Mouse (Mus musculus) kidney, postnatal 0 days (tissue): ENCODE results near the gene Tspan5. TPM values are rescaled to one million over a fixed set of nuclear protein-coding genes. Genes with fewer than 3 reads are reported as not detected.
A peak's percentile ranks its signal among the peaks of the same experiment; 100 is the strongest.

ENCODE experiments used
- ATAC-seq: fragments of 200-750 bp; cut with Nextera tagmentation; replicated peaks from 2 replicates; pipeline ENCODE4 v1.8.0; 2017; ENCODE audit warnings: low read depth, moderate number of reproducible peaks, moderate TSS enrichment, moderate library complexity; ENCODE audit not compliant: low FRiP score
- DNase-seq: peaks from one replicate; pipeline ENCODE4 v3.0.0-alpha.2; 2016; ENCODE audit warnings: low spot score
- H3K27ac ChIP-seq: fragments of 300-500 bp; sonication (generic); 2 replicates; pipeline ENCODE4 v1.5.1; 2014; ENCODE audit warnings: mild to moderate bottlenecking
- H3K27me3 ChIP-seq: fragments of 300-500 bp; sonication (generic); 2 replicates; pipeline ENCODE4 v1.6.1; 2014; ENCODE audit warnings: low read length, mixed read lengths; ENCODE audit not compliant: insufficient read depth
- H3K36me3 ChIP-seq: fragments of 300-500 bp; sonication (generic); 2 replicates; pipeline ENCODE4 v1.6.1; 2014; ENCODE audit warnings: low read length, mixed read lengths; ENCODE audit not compliant: insufficient read depth
- H3K4me1 ChIP-seq: fragments of 300-500 bp; sonication (generic); replicated peaks from 2 replicates; pipeline ENCODE4 v1.6.1; 2014; ENCODE audit warnings: antibody characterized with exemption, low read length, mixed read lengths; ENCODE audit not compliant: insufficient read depth
- H3K4me2 ChIP-seq: fragments of 300-500 bp; sonication (generic); 2 replicates; pipeline ENCODE4 v1.6.1; 2014; ENCODE audit warnings: mild to moderate bottlenecking, low read length, moderate library complexity, mixed read lengths
- H3K4me3 ChIP-seq: fragments of 300-500 bp; sonication (generic); replicated peaks from 2 replicates; pipeline ENCODE4 v1.5.1; 2014; ENCODE audit warnings: low read depth, low read length
- H3K9ac ChIP-seq: fragments of 300-500 bp; sonication (generic); 2 replicates; pipeline ENCODE4 v1.6.1; 2014; ENCODE audit warnings: low read depth, low read length
- H3K9me3 ChIP-seq: fragments of 300-500 bp; sonication (generic); replicated peaks from 2 replicates; pipeline ENCODE4 v1.6.1; 2016; ENCODE audit warnings: low read length, inconsistent platforms, mixed read lengths
- CTCF ChIP-seq: IDR thresholded peaks from 2 replicates; pipeline ENCODE4 v1.5.1; 2016; ENCODE audit warnings: antibody characterized with exemption, low read depth, mild to moderate bottlenecking, moderate library complexity
- WGBS: fragments of 180-500 bp; shearing (Covaris S2); extraction: QIAGEN DNeasy Blood & Tissue Kit; methylation state at CpG from one replicate; pipeline ENCODE4 v1.1.7; 2014; 5-methylcytosine and 5-hydroxymethylcytosine counted together
- polyA plus RNA-seq: library from polyadenylated mRNA; unstranded; fragments of >200 nt; fragmentation: Nextera tagmentation; extraction: Ambion mirVana; gene quantifications from 2 replicates; pipeline ENCODE4 v1.2.1, GENCODE M21; 2015

The Tspan5 gene
- polyA plus RNA-seq, 1 experiment from 2014 or later = 19.0 TPM

GRCm38 (mm10) chr3:138826243-138826800 lies 84.3 kb downstream of the Tspan5 start:
- no peak overlapping the region for H3K27ac ChIP-seq
- TF ChIP-seq CTCF = no peak
- no peaks in the 10 kb centered on the region for H3K4me1 ChIP-seq
- no peak overlapping the region for H3K4me3 ChIP-seq
- H3K4me2 ChIP-seq = no peak overlapping the region
- DNase-seq (peak; percentile 75), ATAC-seq (peak; percentile 81; the same call in 1 of the 2 replicates)
- no peak overlapping the region for H3K9ac ChIP-seq
- H3K9me3 ChIP-seq = no peaks in the 10 kb centered on the region
- WGBS = 55% methylated on average over 8 of the region's 8 CpGs
- no peaks in the 10 kb centered on the region for H3K27me3 ChIP-seq
- no peaks in the 10 kb centered on the region for H3K36me3 ChIP-seq

- H3K27ac ChIP-seq = 0 out of 2 replicates have a peak overlapping the region, but pooled peaks have one; percentile 15
- H3K4me2 ChIP-seq = no peak overlapping the region
- no peak overlapping the region for H3K4me3 ChIP-seq
- H3K4me1 ChIP-seq = no peaks in the 10 kb centered on the region; the same call in 1 of the 2 replicates
- WGBS = 32% methylated on average over 9 of the region's 9 CpGs
- H3K36me3 ChIP-seq = no peaks in the 10 kb centered on the region
- no peaks in the 10 kb centered on the region for H3K27me3 ChIP-seq
- no peak for TF ChIP-seq CTCF
- H3K9me3 ChIP-seq = no peaks in the 10 kb centered on the region
- DNase-seq = peak; percentile 87
- peak; percentile 76; the same call in 1 of the 2 replicates for ATAC-seq
- no peak overlapping the region for H3K9ac ChIP-seq
Observed at GRCm38 (mm10) chr3:138832827-138833517, 91.0 kb downstream of the Tspan5 start.

- Histone ChIP-seq H3K36me3 (no peaks in the 10 kb centered on the region), H3K27ac (no peak overlapping the region), H3K27me3 (no peaks in the 10 kb centered on the region), H3K9ac (no peak overlapping the region), H3K4me3 (no peak overlapping the region), H3K4me2 (no peak overlapping the region), H3K9me3 (no peaks in the 10 kb centered on the region), H3K4me1 (no peaks in the 10 kb centered on the region; the same call in 1 of the 2 replicates)
- TF ChIP-seq CTCF = no peak
- ATAC-seq (no peak), DNase-seq (no peak)
- 69% methylated on average over 11 of the region's 11 CpGs for WGBS
Observed at GRCm38 (mm10) chr3:138834174-138834573, 92.2 kb downstream of the Tspan5 start.

- Histone ChIP-seq H3K27me3 (no peaks in the 10 kb centered on the region), H3K27ac (no peak overlapping the region), H3K9ac (no peak overlapping the region), H3K36me3 (no peaks in the 10 kb centered on the region), H3K4me3 (no peak overlapping the region), H3K9me3 (no peaks in the 10 kb centered on the region), H3K4me2 (no peak overlapping the region), H3K4me1 (no peaks in the 10 kb centered on the region; the same call in 1 of the 2 replicates)
- peak; percentile 51 for TF ChIP-seq CTCF
- peak; percentile 63 for DNase-seq
- WGBS = 50% methylated on average over 5 of the region's 5 CpGs
- ATAC-seq = no peak
Observed at GRCm38 (mm10) chr3:138836937-138837336, 94.9 kb downstream of the Tspan5 start.

GRCm38 (mm10) chr3:138837651-138838050 lies 95.7 kb downstream of the Tspan5 start:
- no peaks in the 10 kb centered on the region for H3K9me3 ChIP-seq

GRCm38 (mm10) chr3:138839656-138840055 lies 97.7 kb downstream of the Tspan5 start:
- no peak for DNase-seq
- no peaks in the 10 kb centered on the region for H3K27me3 ChIP-seq
- no peaks in the 10 kb centered on the region for H3K9me3 ChIP-seq
- WGBS = 34% methylated on average over 6 of the region's 6 CpGs
- no peak for TF ChIP-seq CTCF
- no peak overlapping the region for H3K4me2 ChIP-seq
- H3K9ac ChIP-seq = no peak overlapping the region
- no peak for ATAC-seq
- H3K4me3 ChIP-seq = no peak overlapping the region
- no peak overlapping the region for H3K27ac ChIP-seq
- no peaks in the 10 kb centered on the region for H3K36me3 ChIP-seq
- H3K4me1 ChIP-seq = no peaks in the 10 kb centered on the region; the same call in 1 of the 2 replicates

More at GRCm38 (mm10) chr3:138837651-138838050, 95.7 kb downstream of the Tspan5 start:
- Histone ChIP-seq H3K27ac (no peak overlapping the region), H3K9ac (no peak overlapping the region), H3K4me3 (no peak overlapping the region), H3K4me1 (no peaks in the 10 kb centered on the region; the same call in 1 of the 2 replicates), H3K4me2 (no peak overlapping the region), H3K36me3 (no peaks in the 10 kb centered on the region), H3K27me3 (no peaks in the 10 kb centered on the region)
- ATAC-seq = no peak
- DNase-seq = no peak
- 89% methylated on average over 6 of the region's 6 CpGs for WGBS
- TF ChIP-seq CTCF = no peak
